Mouse (Mus musculus) megakaryocyte, adult 5-6 weeks (primary cell): ENCODE results near the gene Apex1. TPM values are rescaled to one million over a fixed set of nuclear protein-coding genes. Genes with fewer than 3 reads are reported as not detected.
A peak's percentile ranks its signal among the peaks of the same experiment; 100 is the strongest.
"Not testable (repeated sequence)": the region's sequence is repeated elsewhere in the genome, so short reads cannot be mapped to it uniquely, and the experiment has no call there.

Experiments
- ATAC-seq: 2 replicates; pipeline ENCODE4 v1.8.0; 2016; ENCODE audit warnings: mild to moderate bottlenecking, inconsistent platforms; ENCODE audit not compliant: poor library complexity, severe bottlenecking
- total RNA-seq, 2 experiments: library from RNA; stranded (forward) in 1 of 2; stranded (reverse) in 1 of 2; fragments of 153-499, 151-499 nt in 1 of 2; fragments of 221-1000, 200-1000 nt in 1 of 2; gene quantifications; 2 replicates each; pipeline versions ENCODE4 v1.2.3 to v1.2.4; 2015 to 2017

Gene Apex1
- total RNA-seq, 2 experiments from 2014 or later = 47.0 to 64.2 TPM

DNA sequence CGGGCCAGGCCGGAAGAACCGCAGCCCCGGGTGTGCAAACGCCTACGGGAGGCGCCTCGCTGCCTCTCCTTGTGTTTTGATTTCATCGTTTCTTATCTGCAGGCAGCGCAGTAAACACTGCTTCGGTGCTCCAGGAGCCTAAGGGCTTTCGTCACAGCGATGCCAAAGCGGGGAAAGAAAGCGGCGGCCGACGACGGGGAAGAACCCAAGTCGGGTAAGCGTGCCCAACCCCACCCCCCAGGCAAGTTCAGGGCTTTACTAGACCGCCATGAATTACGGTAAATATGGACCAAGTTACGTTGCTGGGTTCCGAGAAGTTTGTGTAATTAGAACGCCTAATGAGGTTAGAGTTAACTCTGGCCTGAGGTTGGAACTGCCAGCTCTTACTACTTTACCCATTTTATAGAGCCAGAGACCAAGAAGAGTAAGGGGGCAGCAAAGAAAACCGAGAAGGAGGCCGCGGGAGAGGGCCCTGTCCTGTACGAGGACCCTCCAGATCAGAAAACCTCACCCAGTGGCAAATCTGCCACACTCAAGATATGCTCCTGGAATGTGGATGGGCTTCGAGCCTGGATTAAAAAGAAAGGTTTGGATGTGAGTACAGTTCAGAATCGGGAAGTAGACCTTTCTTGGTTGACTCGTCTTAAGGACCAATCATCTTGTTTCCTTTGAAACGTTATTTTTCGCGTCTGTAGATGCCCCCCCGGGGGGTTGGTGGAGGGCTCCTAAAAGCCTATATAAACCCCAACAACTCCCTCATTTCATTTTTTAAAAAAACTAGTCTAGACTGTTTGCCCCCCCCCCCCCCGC, 548 bp downstream of the Apex1 start:
- peak; percentile 20 for ATAC-seq

DNA sequence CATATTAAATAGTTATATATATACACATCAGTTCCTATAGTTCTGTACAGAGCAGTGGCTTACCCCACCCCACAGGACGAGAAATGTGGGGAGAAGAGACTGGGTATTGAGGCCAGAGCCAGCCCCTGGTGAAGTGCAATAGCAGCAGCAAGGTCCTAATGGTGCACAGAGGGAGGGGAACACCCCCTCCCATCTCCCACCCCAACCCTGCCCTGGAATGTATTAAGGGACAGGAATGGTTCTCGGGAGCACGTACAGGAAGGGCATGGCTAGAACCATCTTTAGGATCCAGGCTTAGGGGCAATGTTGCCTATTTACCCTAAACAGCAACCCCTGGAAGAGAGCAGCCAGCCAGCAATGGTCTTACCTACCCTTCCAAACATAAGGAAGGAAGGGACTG, 2.6 kb downstream of the Apex1 start:
- no peak for ATAC-seq

DNA sequence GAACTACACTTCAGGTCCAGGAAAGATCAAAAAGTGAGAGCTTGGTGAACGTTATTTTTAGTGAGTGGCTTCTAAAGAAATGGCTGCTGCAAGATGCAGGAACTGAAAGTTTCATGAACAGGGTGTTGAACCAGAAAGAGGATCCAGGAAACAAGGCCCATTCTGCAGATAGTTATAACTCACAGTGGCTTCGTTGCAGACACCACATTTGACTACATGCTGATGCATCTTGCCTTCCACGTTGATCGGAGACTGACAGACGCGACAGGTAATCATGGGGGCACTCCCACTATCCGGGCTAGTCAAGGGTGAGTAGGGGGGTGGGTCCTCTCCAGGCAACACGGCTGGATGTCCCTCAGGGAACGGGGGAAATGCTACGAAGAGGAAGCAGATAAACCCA, 5.2 kb downstream of the Apex1 start:
- peak; percentile 17; the same call in 1 of the 2 replicates for ATAC-seq

DNA sequence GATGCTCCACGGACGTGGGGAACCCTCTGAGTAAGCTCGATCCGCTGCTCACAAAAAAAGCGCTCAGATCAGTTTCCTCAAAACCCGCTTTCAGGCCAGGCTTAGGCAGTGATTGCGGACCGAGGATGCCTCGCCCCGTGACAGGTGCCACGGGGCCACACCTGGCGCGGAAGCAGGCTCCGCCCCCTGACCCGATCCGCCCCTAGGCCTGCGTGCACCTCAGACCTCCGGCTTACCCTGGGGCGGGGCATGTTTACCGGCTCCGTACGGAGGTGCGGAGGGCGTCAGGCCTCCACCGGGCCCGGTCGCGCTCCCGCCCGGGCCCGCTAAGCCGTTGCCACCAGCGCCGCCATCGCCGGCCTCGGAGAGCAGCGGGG, 5.6 kb downstream of the Apex1 start:
- ATAC-seq = peak; percentile 45

DNA sequence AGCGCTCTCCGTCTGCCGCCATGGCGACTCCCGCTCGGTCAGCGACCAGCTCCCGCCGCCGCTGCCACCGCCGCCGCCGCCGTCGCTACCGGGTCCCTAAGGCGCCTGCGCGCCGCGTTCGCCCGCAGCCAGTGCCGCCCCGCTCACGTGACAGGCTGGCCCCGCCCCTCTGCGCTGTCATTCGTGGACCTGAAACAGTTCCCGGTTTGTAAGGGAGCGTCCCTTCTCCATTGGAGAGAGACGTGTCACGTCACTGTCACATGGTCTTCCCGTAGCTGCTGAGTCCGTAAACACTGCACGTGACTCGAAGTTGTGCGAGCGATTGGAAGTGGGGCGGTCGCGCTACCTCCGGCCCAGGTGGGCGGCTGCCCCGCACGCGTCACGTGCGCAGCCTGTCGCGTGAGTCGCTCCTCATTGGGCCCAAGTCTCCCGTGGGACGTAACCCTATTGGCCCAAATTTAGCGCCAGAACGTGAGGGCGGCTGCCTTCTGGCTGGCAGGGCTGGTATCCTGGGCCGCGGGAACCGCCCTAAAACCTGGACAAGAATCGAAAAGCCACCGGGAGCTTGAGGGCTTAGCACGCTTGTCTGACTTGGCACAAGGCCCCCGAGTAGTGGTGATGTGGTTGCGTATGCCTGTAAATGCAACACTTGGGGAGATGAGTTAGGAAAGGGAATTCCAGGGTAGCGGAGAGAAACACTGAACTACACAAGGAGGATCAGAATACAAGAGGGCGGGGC, 6.2 kb downstream of the Apex1 start, which contains the start of the genes Pip4p1 and Pnp:
TSS of gene Pip4p1 (minus strand) at position 103 of the 739 bp plus-strand sequence.
TSS of gene Pnp (plus strand) at position 329 of the 739 bp plus-strand sequence.
- peak; percentile 89 for ATAC-seq

DNA sequence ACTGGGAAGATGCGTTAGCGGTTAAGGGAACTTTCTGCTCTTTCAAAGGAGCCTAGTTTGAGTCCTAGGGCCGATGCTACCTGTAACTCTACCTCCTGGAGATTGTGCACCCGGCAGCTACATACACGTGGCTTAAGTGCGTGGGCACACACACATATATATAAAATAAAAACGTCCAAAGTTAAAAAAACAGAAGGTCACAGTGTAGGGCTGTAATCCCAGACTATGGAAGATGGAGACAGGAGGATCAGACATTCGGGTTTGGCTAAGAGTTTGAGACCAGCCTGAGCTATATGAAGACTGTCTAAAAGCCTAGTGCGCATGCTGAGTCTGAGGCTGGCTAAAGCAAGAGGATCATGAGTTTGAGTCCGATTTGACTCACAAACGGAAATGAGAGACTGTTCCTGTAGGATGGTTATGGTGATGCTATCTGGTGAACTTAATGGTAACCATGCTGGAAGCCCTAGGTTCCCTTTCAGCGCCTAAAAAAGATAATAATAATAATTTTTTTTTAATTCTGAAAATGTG, 6.8 kb downstream of the Apex1 start:
- ATAC-seq = peak; percentile 29; the same call in 1 of the 2 replicates

DNA sequence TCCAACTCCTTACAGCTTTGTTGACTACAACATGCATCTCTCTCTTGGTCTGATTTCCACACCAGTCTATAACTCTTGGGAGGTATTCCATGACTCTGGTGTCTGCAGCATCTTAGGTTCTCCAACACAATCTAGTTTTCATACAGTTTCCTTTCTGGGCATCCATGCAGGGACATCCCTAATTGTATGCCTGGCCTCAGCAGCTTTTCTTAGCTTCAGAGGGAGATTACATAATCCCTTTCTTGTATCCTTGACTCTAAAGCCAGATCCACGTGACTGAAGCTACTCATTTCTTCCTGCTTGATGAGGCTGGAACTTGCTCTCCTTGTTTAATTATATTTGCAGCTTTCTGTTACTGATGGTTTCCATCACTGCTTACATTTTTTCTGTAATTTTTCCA, 11.9 kb downstream of the Apex1 start:
- 0 out of 2 replicates have a peak, but pooled peaks have one; percentile 6 for ATAC-seq

DNA sequence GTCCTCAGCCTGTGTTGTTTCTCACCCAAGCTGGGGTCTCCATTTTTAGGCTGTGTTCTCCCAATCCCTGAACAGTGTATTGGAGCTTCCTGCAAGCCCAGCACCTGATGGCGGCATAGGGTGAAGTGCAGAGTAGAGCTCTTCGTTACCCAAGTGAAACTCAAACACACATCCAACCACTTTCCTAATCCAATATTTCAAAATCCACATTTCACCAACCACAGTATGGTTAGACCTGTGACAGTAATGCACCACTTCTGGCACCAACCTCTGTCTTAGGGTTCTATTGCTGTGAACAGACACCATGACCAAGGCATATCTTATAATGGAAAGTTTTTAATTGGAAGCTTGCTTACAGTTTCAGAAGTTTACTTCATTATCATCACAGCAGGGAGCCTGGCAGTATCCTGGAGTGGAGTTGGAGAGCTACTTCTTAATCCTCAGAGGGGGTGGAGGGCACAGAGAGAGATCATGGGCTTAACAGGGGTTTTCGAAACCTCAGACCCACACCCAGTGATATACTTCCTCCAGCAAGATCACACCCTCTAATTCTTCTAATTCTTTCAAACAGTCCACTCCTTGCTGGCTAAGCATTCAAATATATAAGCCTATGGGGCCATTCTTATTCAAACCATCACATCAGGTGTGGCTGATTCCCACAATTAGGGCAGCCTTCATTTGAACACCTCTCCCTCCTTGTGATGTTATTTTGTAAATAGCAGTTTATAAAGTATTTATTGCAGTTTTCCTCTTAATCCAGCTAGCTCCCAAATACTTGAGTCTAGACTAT, 13.5 kb downstream of the Apex1 start:
- ATAC-seq = peak; percentile 33; the same call in 1 of the 2 replicates

DNA sequence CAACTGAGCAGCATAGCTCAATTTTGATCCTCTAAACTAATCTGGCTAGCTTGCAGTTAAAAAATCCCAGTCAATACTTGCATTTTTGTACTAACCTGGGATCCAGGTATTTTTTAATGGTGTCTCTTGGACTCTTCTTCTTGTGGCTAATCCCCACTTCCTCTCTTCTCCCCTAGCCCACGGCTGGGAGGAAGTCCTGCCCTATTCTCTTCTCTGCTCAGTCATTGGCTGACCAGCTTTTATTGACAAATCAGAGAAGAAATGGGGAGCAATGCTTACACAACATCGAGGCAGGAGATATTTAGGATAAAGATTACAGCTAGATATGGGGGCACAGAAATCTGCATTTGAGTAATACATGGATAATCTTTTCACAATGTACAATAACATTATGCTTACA, 14.2 kb downstream of the Apex1 start:
- ATAC-seq = peak; percentile 79

DNA sequence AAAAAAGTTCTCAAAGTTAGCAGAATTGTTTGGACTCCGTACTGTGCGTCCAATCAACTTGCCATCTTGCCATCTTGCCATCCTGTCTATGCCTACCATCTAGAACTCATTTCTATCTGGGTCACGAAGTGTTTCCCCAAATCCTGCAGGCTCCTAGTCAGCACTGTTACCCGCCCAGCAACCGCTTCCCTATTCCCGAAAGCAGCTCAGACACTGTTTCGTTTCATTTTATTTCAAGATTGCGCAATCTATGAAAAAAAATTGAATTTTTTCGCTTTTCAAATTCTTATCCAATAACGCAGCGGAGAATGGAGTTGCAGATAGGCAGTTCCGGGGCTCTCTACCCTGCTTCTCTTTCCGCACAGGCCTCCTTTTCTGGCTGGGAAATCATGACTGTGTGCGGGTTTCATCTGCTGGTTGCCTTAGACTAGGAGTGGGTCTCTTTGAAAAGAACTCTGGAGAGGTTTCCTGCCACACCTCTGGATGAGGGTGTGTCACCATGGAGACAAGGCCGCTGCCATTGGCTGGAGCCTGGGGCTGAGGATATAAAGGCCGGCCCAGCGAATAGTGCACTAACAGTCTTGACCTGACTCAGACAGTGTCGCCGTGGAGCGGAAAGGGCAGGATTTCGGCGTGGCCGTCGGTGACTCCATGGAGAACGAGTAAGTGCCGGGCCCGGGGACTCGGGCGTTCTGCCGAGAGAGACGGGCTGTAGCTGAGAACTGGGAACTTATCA, 19.3 kb downstream of the Apex1 start, which contains the start of gene Gm49342:
TSS of gene Gm49342 (plus strand) at position 586 of the 736 bp plus-strand sequence.
- ATAC-seq = peak; percentile 90

DNA sequence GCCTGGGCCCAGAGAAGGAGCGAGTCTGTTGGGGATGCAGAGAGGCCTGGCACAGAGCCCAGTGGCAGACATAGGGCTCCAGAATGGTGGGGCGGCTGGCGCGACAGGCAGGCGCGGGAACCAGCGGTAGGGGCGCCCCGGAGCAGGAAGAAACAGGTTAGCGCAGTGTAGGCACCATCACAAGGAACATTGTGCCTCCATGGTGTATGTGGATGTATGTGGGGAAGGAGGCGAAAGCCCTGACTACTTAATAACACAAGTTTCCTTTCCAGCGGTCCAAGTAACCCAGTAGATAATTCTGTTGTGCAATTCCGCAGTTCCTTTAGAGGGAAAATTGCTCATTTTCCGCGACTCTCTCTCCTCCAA, 19.9 kb downstream of the Apex1 start:
- ATAC-seq = peak; percentile 80

DNA sequence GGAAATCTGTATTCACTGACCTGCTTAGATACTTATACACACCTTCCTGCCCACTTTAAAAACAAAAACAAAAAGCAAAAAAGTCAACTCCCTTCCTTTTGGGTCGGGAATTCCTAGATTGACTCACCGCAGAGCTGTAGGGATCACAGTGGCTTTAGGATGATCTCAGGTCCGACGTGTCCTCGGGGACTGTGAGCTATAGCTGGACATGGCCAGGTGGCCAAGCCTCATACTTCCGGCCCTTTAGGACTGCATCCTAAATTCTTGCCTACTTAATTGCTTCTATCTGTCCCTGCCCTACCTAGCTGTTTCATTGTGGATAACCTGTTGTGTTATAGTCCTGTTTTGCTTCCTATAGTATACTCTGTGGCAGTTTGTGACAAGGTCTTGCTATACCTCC, 20.3 kb downstream of the Apex1 start:
- not testable (repeated sequence) for ATAC-seq

DNA sequence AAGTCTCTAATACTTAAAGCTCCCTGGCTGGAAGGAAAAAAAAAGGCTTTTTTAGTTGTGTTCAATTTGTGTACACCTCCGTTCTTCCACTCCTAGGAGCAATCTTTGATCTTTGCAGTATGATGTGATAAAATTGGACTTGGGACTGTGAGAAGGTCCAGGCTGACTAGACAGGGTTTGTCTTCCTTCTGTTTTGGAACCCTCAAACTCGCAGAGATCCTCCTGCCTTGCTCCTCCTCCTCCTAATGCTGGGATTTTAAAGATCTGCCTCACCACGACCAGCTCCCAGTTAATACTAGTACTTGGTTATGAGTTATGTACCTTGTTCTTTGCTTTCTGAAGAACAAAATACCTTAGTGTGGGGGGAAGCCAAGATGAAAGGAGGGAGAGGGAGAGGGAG, 20.8 kb downstream of the Apex1 start:
- ATAC-seq = not testable (repeated sequence)

DNA sequence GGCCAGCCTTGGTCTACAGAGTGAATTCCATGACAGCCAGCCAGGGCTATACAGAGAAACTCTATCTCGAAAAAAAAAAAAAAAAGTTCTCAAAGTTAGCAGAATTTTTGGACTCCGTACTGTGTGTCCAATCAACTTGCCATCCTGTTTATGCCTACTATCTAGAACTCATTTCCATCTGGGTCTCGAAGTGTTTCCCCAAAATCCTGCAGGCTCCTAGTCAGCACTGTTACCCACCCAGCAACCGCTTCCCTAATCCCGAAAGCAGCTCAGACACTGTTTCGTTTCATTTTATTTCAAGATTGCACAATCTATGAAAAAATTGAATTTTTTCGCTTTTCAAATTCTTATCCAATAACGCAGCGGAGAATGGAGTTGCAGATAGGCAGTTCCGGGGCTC, 30.7 kb downstream of the Apex1 start:
- peak; percentile 16 for ATAC-seq

DNA sequence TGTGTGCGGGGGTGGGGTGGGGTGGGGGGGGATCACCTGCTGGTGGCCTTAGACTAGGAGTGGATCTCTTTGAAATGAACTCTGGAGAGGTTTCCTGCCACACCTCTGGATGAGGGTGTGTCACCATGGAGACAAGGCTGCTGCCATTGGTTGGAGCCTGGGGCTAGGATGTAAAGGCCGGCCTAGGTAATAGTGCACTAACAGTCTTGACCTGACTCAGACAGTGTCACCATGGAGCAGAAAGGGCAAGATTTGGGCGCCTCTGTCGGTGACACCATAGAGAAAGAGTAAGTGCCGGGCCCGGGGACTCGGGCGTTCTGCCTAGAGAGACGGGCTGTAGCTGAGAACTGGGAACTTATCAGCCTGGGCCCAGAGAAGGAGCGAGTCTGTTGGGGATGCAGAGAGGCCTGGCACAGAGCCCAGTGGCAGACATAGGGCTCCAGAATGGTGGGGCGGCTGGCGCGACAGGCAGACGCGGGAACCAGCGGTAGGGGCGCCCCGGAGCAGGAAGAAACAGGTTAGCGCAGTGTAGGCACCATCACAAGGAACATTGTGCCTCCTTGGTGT, 31.3 kb downstream of the Apex1 start, which contains the start of gene Pnp2:
TSS of gene Pnp2 (plus strand) at position 51 of the 567 bp plus-strand sequence.
- ATAC-seq = peak; percentile 84

DNA sequence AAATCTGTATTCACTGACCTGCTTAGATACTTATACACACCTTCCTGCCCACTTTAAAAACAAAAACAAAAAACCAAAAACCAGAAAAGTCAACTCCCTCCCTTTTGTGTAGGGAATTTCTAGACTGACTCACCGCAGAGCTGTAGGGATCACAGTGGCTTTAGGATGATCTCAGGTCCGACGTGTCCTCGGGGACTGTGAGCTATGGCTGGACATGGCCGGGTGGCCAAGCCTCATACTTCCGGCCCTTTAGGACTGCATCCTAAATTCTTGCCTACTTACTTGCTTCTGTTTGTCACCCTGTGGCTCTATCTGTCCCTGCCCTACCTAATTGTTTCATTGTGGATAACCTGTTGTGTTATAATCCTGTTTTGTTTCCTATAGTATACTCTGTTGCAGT, 32.0 kb downstream of the Apex1 start:
- ATAC-seq = not testable (repeated sequence)

DNA sequence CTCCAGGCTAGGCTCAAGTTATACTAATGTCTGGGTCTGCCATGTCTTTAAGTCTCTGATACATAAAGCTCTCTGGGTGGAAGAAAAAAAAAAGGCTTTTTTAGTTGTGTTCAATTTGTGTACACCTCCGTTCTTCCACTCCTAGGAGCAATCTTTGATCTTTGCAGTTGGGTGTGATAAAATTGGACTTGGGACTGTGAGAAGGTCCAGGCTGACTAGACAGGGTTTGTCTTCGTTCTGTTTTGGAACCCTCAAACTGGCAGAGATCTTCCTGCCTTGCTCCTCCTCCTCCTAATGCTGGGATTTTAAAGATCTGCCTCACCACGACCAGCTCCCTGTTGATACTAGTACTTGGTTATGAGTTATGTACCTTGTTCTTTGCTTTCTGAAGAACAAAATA, 32.4 kb downstream of the Apex1 start:
- not testable (repeated sequence) for ATAC-seq

DNA sequence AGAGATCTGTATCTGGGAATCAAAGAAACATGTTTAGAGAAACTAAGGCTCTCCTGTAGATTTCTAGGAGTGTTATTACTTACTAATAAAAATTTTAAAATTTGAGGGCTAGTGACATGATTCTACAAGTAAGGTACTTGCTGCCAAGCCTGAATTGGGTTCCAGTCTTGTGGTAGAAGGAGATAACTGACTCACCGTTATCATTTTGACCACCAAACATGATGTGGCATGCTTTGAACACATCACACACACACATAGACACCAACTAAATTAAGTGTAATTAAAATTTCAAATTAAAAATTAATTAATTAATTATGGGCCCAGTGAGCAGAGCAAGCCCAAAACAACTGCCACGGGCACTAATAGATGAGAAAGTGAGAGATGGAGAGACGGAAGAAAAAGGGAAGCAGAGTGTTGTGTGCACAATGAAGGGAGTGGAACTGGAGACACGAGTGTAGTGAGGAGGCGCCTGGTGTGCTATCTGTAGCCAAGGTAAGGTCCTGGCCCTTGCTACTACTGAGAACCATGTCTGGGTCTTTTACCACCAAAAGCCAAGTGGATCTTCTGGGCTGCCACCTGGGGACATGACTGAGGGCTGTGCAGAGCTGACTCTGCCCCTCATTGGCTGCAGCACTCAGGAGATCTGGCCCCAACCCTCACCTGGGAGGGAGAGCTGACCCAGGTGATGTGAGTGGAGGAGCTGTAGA, 33.7 kb downstream of the Apex1 start:
- not testable (repeated sequence) for ATAC-seq
